Mouse (Mus musculus) embryonic fibroblast, embryonic 13.5 days (primary cell): Measurements from ENCODE around the gene Daam1. TPM values are rescaled to one million over a fixed set of nuclear protein-coding genes. Genes with fewer than 3 reads are reported as not detected.

ENCODE experiments used
- H3K27ac ChIP-seq: 2 replicates; pipeline ENCODE4 v1.5.1; 2012; ENCODE audit warnings: low read length, control low read depth, inconsistent platforms; ENCODE audit not compliant: insufficient read depth
- H3K4me1 ChIP-seq: 2 replicates; pipeline ENCODE4 v1.6.1; 2011; ENCODE audit warnings: low read length; ENCODE audit not compliant: control insufficient read depth, insufficient read depth
- H3K4me3 ChIP-seq: 2 replicates; pipeline ENCODE4 v1.5.1; 2011; ENCODE audit warnings: mild to moderate bottlenecking, control low read depth, low read length; ENCODE audit not compliant: insufficient read depth
- CTCF ChIP-seq: IDR thresholded peaks from 2 replicates; pipeline ENCODE4 v1.5.1; 2011; ENCODE audit warnings: mild to moderate bottlenecking, control low read depth, low read length, moderate library complexity, borderline replicate concordance; ENCODE audit not compliant: insufficient read depth
- POLR2A ChIP-seq: IDR thresholded peaks from 2 replicates; pipeline ENCODE4 v1.6.1; 2011; ENCODE audit warnings: low read depth, mild to moderate bottlenecking, control low read depth, low read length, moderate library complexity
- polyA plus RNA-seq: library from polyadenylated mRNA; stranded (reverse); fragments of >200 nt; gene quantifications from 2 replicates; pipeline ENCODE4 v1.2.4, GENCODE M21; 2011; ENCODE audit warnings: low read depth; ENCODE audit not compliant: missing spikeins, insufficient read length

The Daam1 gene
- polyA plus RNA-seq, 1 experiment, result 23.8 TPM

DNA sequence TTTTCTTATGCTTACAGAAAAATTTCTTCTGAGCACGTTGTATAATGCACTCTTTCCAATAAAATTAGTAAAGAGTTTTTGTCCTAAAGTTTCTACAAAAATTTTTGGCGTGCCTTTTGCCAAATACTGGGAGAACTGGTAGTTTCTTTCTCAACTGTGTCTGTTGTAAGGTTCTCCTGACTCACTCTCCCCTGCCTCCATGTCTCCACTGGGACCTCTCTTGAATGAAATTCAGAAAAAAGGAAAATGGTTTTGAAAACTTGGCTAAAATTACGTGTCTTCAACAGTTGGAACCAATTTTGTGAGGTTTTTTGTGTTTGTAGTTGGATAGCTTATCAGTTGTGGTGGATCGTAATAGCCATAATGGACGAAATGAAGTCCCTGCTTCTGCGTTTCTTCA, 43.7 kb downstream of the Daam1 start:
- 0 out of 2 replicates have a peak, but pooled peaks cover 5% of the 10 kb centered on the region for H3K4me1 ChIP-seq
- H3K4me3 ChIP-seq, result no peak overlapping the region
- H3K27ac ChIP-seq, result no peak overlapping the region
- TF ChIP-seq CTCF (no peak), POLR2A (no peak)

DNA sequence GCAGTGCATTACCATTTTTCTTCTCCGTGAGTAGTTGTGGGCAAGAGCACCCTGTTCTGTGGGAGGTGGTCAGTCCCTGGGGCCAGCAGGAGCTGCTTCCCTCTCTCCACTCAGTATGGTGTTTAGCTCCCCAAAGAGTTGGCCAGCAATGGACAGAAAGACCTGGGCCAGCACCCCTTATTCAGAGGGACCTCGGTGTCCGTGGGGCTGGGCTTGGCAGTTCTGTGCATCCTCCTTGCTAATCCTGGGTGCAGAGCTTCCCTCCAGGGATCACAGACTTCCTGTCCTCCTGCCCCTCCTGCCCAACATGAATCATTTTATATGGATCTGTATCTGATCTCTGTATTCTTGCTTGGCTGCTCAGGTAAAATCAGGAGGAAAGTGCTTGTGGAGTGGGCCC, 44.1 kb downstream of the Daam1 start:
- Histone ChIP-seq H3K27ac (no peak overlapping the region), H3K4me1 (0 out of 2 replicates have a peak, but pooled peaks cover 5% of the 10 kb centered on the region), H3K4me3 (no peak overlapping the region)
- TF ChIP-seq POLR2A, result no peak
- TF ChIP-seq CTCF, result no peak

GRCm38 (mm10) chr12:71875761-71876489, 45.0 kb downstream of the Daam1 start:
- H3K4me1 ChIP-seq, result peaks cover 5% of the 10 kb centered on the region; the same call in 1 of the 2 replicates
- H3K27ac ChIP-seq, result no peak overlapping the region
- H3K4me3 ChIP-seq, result no peak overlapping the region
- no peak for TF ChIP-seq CTCF
- no peak for TF ChIP-seq POLR2A

DNA sequence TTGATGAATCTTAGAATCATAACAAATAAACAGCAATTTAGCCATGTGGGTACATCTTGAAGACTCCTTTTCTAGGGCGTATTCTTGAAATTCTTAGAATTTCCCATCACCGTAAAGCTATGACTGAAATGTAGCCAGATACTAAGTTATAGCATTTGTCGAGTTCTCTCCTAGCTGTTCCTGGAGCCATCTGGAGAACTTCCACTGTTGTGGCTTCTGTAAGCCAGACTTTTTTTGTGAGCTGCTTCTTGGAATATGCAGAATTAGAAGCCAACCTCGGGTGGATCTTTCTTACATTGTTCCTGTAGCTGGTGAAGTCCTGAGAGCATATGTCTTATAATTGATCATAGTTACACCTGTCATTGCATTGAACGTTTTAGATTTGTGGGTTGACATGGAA, 50.1 kb downstream of the Daam1 start:
- Histone ChIP-seq H3K27ac (peak overlapping the region; percentile 8; the same call in 1 of the 2 replicates), H3K4me3 (no peak overlapping the region), H3K4me1 (peaks cover 30% of the 10 kb centered on the region)
- TF ChIP-seq POLR2A (no peak), CTCF (no peak)

GRCm38 (mm10) chr12:71881477-71881876, 50.6 kb downstream of the Daam1 start:
- H3K4me3 ChIP-seq, result no peak overlapping the region
- peak overlapping the region; percentile 8; the same call in 1 of the 2 replicates for H3K27ac ChIP-seq
- TF ChIP-seq CTCF, result no peak
- TF ChIP-seq POLR2A, result no peak
- peaks cover 31% of the 10 kb centered on the region for H3K4me1 ChIP-seq

- H3K27ac ChIP-seq, result peak overlapping the region; percentile 55
- TF ChIP-seq POLR2A, result no peak
- TF ChIP-seq CTCF, result no peak
- peaks cover 40% of the 10 kb centered on the region for H3K4me1 ChIP-seq
- no peak overlapping the region for H3K4me3 ChIP-seq
Measured at GRCm38 (mm10) chr12:71883066-71883711, 52.3 kb downstream of the Daam1 start.

DNA sequence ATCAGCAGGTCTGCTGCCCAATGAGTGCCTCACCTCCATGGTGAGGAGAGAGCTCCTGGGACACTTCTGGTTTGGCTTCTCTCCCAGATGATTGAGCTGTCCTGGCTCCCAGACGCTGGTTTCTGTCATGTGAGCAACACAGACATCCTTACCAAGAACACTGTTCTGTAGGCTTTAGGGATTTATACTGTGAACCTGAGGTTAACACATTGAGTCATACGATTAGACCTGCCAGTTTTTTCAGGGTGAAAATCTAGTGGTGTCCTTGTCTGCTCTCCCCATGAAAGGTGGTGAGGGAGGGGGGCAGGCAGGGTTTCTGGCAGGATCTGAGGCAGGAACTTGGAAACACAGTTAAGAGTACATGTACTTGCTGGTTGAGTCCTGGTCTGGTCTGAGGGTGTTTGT, 54.3 kb downstream of the Daam1 start:
- no peak overlapping the region for H3K4me3 ChIP-seq
- TF ChIP-seq POLR2A (no peak), CTCF (no peak)
- H3K4me1 ChIP-seq, result peaks cover 41% of the 10 kb centered on the region
- peak overlapping the region; percentile 88 for H3K27ac ChIP-seq

DNA sequence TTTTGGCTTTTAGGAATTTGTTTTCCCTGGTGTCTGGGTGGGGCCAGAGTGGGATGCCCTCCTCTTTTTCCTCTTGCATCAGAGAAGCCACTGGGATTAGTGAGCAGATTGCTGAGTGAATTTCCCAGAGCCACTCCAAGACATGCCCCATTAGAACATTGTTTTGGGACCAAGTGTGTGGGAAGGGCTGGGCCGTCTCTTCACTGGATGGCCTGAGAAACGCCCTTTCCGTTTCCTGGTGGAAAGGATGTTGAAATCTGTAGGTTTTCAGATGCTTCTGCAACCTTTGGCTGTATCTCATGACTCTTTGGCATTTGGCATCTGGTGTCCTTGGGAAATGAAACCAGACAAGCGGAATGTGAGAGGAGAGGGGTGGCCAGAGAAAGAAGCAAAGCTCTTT, 54.8 kb downstream of the Daam1 start:
- no peak for TF ChIP-seq POLR2A
- no peak for TF ChIP-seq CTCF
- Histone ChIP-seq H3K4me3 (no peak overlapping the region), H3K27ac (peak overlapping the region; percentile 88), H3K4me1 (peaks cover 41% of the 10 kb centered on the region)

DNA sequence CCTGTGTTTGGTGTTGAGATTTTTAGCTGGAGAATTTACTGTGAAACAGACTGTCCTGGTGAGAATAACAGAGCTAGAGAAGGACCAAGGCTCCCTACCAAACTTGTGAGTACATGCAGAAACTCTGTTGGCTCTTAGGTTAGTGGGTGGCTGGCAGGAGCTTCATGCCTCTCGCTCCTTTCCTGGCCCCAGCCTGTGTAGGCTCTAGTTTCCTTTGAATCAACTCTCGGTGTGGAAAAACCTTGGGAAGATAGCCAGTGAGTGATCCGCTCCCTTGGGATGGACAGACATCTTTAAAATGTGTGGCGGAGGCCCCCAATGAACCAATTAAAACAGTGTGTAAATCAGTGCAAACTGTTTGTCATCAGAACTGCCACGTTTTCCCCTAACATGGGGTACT, 55.5 kb downstream of the Daam1 start:
- TF ChIP-seq POLR2A (no peak), CTCF (no peak)
- H3K27ac ChIP-seq, result peak overlapping the region; percentile 88
- peaks cover 41% of the 10 kb centered on the region for H3K4me1 ChIP-seq
- H3K4me3 ChIP-seq, result no peak overlapping the region

- Histone ChIP-seq H3K4me1 (peaks cover 41% of the 10 kb centered on the region), H3K4me3 (no peak overlapping the region), H3K27ac (peak overlapping the region; percentile 88; the same call in 1 of the 2 replicates)
- TF ChIP-seq CTCF (no peak), POLR2A (no peak)
Measured at GRCm38 (mm10) chr12:71886941-71887340, 56.1 kb downstream of the Daam1 start.
